Mouse (Mus musculus): ENCODE results near the gene Pmf1. TPM values are rescaled to one million over a fixed set of nuclear protein-coding genes. Genes with fewer than 3 reads are reported as not detected.

Pmf1 gene
- polyA plus RNA-seq, 1 experiment from 2014 or later = 118 TPM

GRCm38 (mm10) chr3:88412636-88413035, 2.5 kb upstream of the Pmf1 start:
- ATAC-seq (replicated peaks; ENCODE audit: insufficient number of reproducible peaks, low FRiP score, low TSS enrichment) = no peak
- H3K27ac ChIP-seq (ENCODE audit: low read depth, low read length) = no peak overlapping the region
- no peaks in the 10 kb centered on the region for H3K9me3 ChIP-seq (replicated peaks; ENCODE audit: control insufficient read depth, low read length)
- peaks cover 18% of the 10 kb centered on the region for H3K4me1 ChIP-seq (ENCODE audit: control insufficient read depth, insufficient read depth, low read length)
- H3K4me3 ChIP-seq (ENCODE audit: low read depth, low read length) = no peak overlapping the region
- no peaks in the 10 kb centered on the region for H3K27me3 ChIP-seq (ENCODE audit: control insufficient read depth, insufficient read depth, low read length)
- 77% methylated on average over 11 of the region's 11 CpGs for WGBS (ENCODE audit: insufficient replicate concordance)
- no peaks in the 10 kb centered on the region for H3K36me3 ChIP-seq (ENCODE audit: control insufficient read depth, insufficient read depth, low read length)
- H3K9ac ChIP-seq (ENCODE audit: low read depth, low read length) = no peak overlapping the region
- no peak overlapping the region for H3K4me2 ChIP-seq

- no peaks in the 10 kb centered on the region for H3K27me3 ChIP-seq (ENCODE audit: control insufficient read depth, insufficient read depth, low read length)
- H3K9ac ChIP-seq (ENCODE audit: low read depth, low read length) = no peak overlapping the region
- no peak overlapping the region for H3K4me2 ChIP-seq
- no peaks in the 10 kb centered on the region for H3K36me3 ChIP-seq (ENCODE audit: control insufficient read depth, insufficient read depth, low read length)
- peaks cover 18% of the 10 kb centered on the region for H3K4me1 ChIP-seq (ENCODE audit: control insufficient read depth, insufficient read depth, low read length)
- no peaks in the 10 kb centered on the region for H3K9me3 ChIP-seq (replicated peaks; ENCODE audit: control insufficient read depth, low read length)
- WGBS (ENCODE audit: insufficient replicate concordance) = 82% methylated on average over 4 of the region's 4 CpGs
- no peak overlapping the region for H3K27ac ChIP-seq (ENCODE audit: low read depth, low read length)
- ATAC-seq (replicated peaks; ENCODE audit: insufficient number of reproducible peaks, low FRiP score, low TSS enrichment) = no peak
- H3K4me3 ChIP-seq (ENCODE audit: low read depth, low read length) = no peak overlapping the region
These were observed 1.6 kb upstream of the Pmf1 start for GRCm38 (mm10) chr3:88411681-88412080.

GRCm38 (mm10) chr3:88410645-88411031, 507 bp upstream of the Pmf1 start:
- Histone ChIP-seq H3K27me3 (ENCODE audit: control insufficient read depth, insufficient read depth, low read length) (no peaks in the 10 kb centered on the region), H3K4me2 (peak overlapping the region; percentile 83), H3K9me3 (replicated peaks; ENCODE audit: control insufficient read depth, low read length) (no peaks in the 10 kb centered on the region), H3K27ac (ENCODE audit: low read depth, low read length) (peak overlapping the region; percentile 98), H3K36me3 (ENCODE audit: control insufficient read depth, insufficient read depth, low read length) (no peaks in the 10 kb centered on the region), H3K9ac (ENCODE audit: low read depth, low read length) (peak overlapping the region; percentile 88), H3K4me1 (ENCODE audit: control insufficient read depth, insufficient read depth, low read length) (peaks cover 14% of the 10 kb centered on the region), H3K4me3 (ENCODE audit: low read depth, low read length) (peak overlapping the region; percentile 75)
- no peak for ATAC-seq (replicated peaks; ENCODE audit: insufficient number of reproducible peaks, low FRiP score, low TSS enrichment)
- WGBS (ENCODE audit: insufficient replicate concordance) = 18% methylated on average over 7 of the region's 7 CpGs

GRCm38 (mm10) chr3:88408953-88409352, 1.2 kb downstream of the Pmf1 start:
- H3K27me3 ChIP-seq (ENCODE audit: control insufficient read depth, insufficient read depth, low read length) = no peaks in the 10 kb centered on the region
- no peaks in the 10 kb centered on the region for H3K36me3 ChIP-seq (ENCODE audit: control insufficient read depth, insufficient read depth, low read length)
- H3K9me3 ChIP-seq (replicated peaks; ENCODE audit: control insufficient read depth, low read length) = no peaks in the 10 kb centered on the region
- H3K4me3 ChIP-seq (ENCODE audit: low read depth, low read length) = peak overlapping the region; percentile 75
- 56% methylated on average over 5 of the region's 5 CpGs for WGBS (ENCODE audit: insufficient replicate concordance)
- peak overlapping the region; percentile 83 for H3K4me2 ChIP-seq
- no peak overlapping the region for H3K27ac ChIP-seq (ENCODE audit: low read depth, low read length)
- H3K4me1 ChIP-seq (ENCODE audit: control insufficient read depth, insufficient read depth, low read length) = peaks cover 14% of the 10 kb centered on the region
- no peak for ATAC-seq (replicated peaks; ENCODE audit: insufficient number of reproducible peaks, low FRiP score, low TSS enrichment)
- peak overlapping the region; percentile 88 for H3K9ac ChIP-seq (ENCODE audit: low read depth, low read length)

- Histone ChIP-seq H3K27me3 (ENCODE audit: control insufficient read depth, insufficient read depth, low read length) (no peaks in the 10 kb centered on the region), H3K4me3 (ENCODE audit: low read depth, low read length) (no peak overlapping the region), H3K4me1 (ENCODE audit: control insufficient read depth, insufficient read depth, low read length) (peaks cover 14% of the 10 kb centered on the region), H3K27ac (ENCODE audit: low read depth, low read length) (no peak overlapping the region), H3K9ac (ENCODE audit: low read depth, low read length) (no peak overlapping the region), H3K9me3 (replicated peaks; ENCODE audit: control insufficient read depth, low read length) (no peaks in the 10 kb centered on the region), H3K36me3 (ENCODE audit: control insufficient read depth, insufficient read depth, low read length) (no peaks in the 10 kb centered on the region), H3K4me2 (no peak overlapping the region)
- 52% methylated on average over 7 of the region's 7 CpGs for WGBS (ENCODE audit: insufficient replicate concordance)
- no peak for ATAC-seq (replicated peaks; ENCODE audit: insufficient number of reproducible peaks, low FRiP score, low TSS enrichment)
These were observed 2.6 kb downstream of the Pmf1 start for GRCm38 (mm10) chr3:88407529-88407928.

GRCm38 (mm10) chr3:88407090-88407489, 3.0 kb downstream of the Pmf1 start:
- Histone ChIP-seq H3K27ac (ENCODE audit: low read depth, low read length) (no peak overlapping the region), H3K9ac (ENCODE audit: low read depth, low read length) (no peak overlapping the region), H3K27me3 (ENCODE audit: control insufficient read depth, insufficient read depth, low read length) (no peaks in the 10 kb centered on the region), H3K36me3 (ENCODE audit: control insufficient read depth, insufficient read depth, low read length) (peaks cover 3% of the 10 kb centered on the region; the same call in 1 of the 2 replicates), H3K4me2 (no peak overlapping the region), H3K9me3 (replicated peaks; ENCODE audit: control insufficient read depth, low read length) (no peaks in the 10 kb centered on the region), H3K4me3 (ENCODE audit: low read depth, low read length) (no peak overlapping the region), H3K4me1 (ENCODE audit: control insufficient read depth, insufficient read depth, low read length) (peaks cover 14% of the 10 kb centered on the region)
- 7% methylated on average over 2 of the region's 2 CpGs for WGBS (ENCODE audit: insufficient replicate concordance)
- ATAC-seq (replicated peaks; ENCODE audit: insufficient number of reproducible peaks, low FRiP score, low TSS enrichment) = no peak

GRCm38 (mm10) chr3:88403522-88404230, 6.5 kb downstream of the Pmf1 start:
- H3K4me3 ChIP-seq (ENCODE audit: low read depth, low read length) = no peak overlapping the region
- 88% methylated on average over 10 of the region's 10 CpGs for WGBS (ENCODE audit: insufficient replicate concordance)
- peaks cover 3% of the 10 kb centered on the region; the same call in 1 of the 2 replicates for H3K36me3 ChIP-seq (ENCODE audit: control insufficient read depth, insufficient read depth, low read length)
- no peaks in the 10 kb centered on the region for H3K27me3 ChIP-seq (ENCODE audit: control insufficient read depth, insufficient read depth, low read length)
- H3K4me2 ChIP-seq = no peak overlapping the region
- no peak overlapping the region for H3K27ac ChIP-seq (ENCODE audit: low read depth, low read length)
- no peak for ATAC-seq (replicated peaks; ENCODE audit: insufficient number of reproducible peaks, low FRiP score, low TSS enrichment)
- no peaks in the 10 kb centered on the region for H3K9me3 ChIP-seq (replicated peaks; ENCODE audit: control insufficient read depth, low read length)
- peaks cover 4% of the 10 kb centered on the region; the same call in 1 of the 2 replicates for H3K4me1 ChIP-seq (ENCODE audit: control insufficient read depth, insufficient read depth, low read length)
- H3K9ac ChIP-seq (ENCODE audit: low read depth, low read length) = no peak overlapping the region

GRCm38 (mm10) chr3:88398666-88399065, 11.5 kb downstream of the Pmf1 start:
- no peak overlapping the region for H3K4me2 ChIP-seq
- H3K36me3 ChIP-seq (ENCODE audit: control insufficient read depth, insufficient read depth, low read length) = peaks cover 6% of the 10 kb centered on the region; the same call in 1 of the 2 replicates
- H3K4me3 ChIP-seq (ENCODE audit: low read depth, low read length) = no peak overlapping the region
- 81% methylated on average over 2 of the region's 2 CpGs for WGBS (ENCODE audit: insufficient replicate concordance)
- no peaks in the 10 kb centered on the region for H3K27me3 ChIP-seq (ENCODE audit: control insufficient read depth, insufficient read depth, low read length)
- no peaks in the 10 kb centered on the region for H3K4me1 ChIP-seq (ENCODE audit: control insufficient read depth, insufficient read depth, low read length)
- no peak overlapping the region for H3K9ac ChIP-seq (ENCODE audit: low read depth, low read length)
- no peak overlapping the region for H3K27ac ChIP-seq (ENCODE audit: low read depth, low read length)
- no peaks in the 10 kb centered on the region for H3K9me3 ChIP-seq (replicated peaks; ENCODE audit: control insufficient read depth, low read length)
- no peak for ATAC-seq (replicated peaks; ENCODE audit: insufficient number of reproducible peaks, low FRiP score, low TSS enrichment)

- H3K4me3 ChIP-seq (ENCODE audit: low read depth, low read length) = no peak overlapping the region
- no peak overlapping the region for H3K9ac ChIP-seq (ENCODE audit: low read depth, low read length)
- ATAC-seq (replicated peaks; ENCODE audit: insufficient number of reproducible peaks, low FRiP score, low TSS enrichment) = no peak
- H3K9me3 ChIP-seq (replicated peaks; ENCODE audit: control insufficient read depth, low read length) = no peaks in the 10 kb centered on the region
- 0 out of 2 replicates have a peak, but pooled peaks cover 3% of the 10 kb centered on the region for H3K36me3 ChIP-seq (ENCODE audit: control insufficient read depth, insufficient read depth, low read length)
- no peaks in the 10 kb centered on the region for H3K27me3 ChIP-seq (ENCODE audit: control insufficient read depth, insufficient read depth, low read length)
- no peaks in the 10 kb centered on the region for H3K4me1 ChIP-seq (ENCODE audit: control insufficient read depth, insufficient read depth, low read length)
- H3K27ac ChIP-seq (ENCODE audit: low read depth, low read length) = no peak overlapping the region
- H3K4me2 ChIP-seq = no peak overlapping the region
- 83% methylated on average over 8 of the region's 8 CpGs for WGBS (ENCODE audit: insufficient replicate concordance)
These were observed 14.4 kb downstream of the Pmf1 start for GRCm38 (mm10) chr3:88395742-88396141.
